Mouse (Mus musculus) thymus, postnatal 0 days (tissue): ENCODE results near the gene Mylk4. TPM values are rescaled to one million over a fixed set of nuclear protein-coding genes. Genes with fewer than 3 reads are reported as not detected.

Experiments
- DNase-seq: peaks from one replicate; pipeline ENCODE4 v3.0.0-alpha.2; 2015; ENCODE audit warnings: low spot score
- polyA plus RNA-seq: library from polyadenylated mRNA; unstranded; fragments of >200 nt; fragmentation: Nextera tagmentation; extraction: Ambion mirVana; gene quantifications from 2 replicates; pipeline ENCODE4 v1.2.1, GENCODE M21; 2015

The Mylk4 gene
- polyA plus RNA-seq, 1 experiment from 2014 or later, result 0.08 TPM

- no peak for DNase-seq
These were observed 71.2 kb downstream of the Mylk4 start for GRCm38 (mm10) chr13:32712568-32712967.

- DNase-seq, result no peak
These were observed 75.9 kb downstream of the Mylk4 start for GRCm38 (mm10) chr13:32707894-32708293.

DNA sequence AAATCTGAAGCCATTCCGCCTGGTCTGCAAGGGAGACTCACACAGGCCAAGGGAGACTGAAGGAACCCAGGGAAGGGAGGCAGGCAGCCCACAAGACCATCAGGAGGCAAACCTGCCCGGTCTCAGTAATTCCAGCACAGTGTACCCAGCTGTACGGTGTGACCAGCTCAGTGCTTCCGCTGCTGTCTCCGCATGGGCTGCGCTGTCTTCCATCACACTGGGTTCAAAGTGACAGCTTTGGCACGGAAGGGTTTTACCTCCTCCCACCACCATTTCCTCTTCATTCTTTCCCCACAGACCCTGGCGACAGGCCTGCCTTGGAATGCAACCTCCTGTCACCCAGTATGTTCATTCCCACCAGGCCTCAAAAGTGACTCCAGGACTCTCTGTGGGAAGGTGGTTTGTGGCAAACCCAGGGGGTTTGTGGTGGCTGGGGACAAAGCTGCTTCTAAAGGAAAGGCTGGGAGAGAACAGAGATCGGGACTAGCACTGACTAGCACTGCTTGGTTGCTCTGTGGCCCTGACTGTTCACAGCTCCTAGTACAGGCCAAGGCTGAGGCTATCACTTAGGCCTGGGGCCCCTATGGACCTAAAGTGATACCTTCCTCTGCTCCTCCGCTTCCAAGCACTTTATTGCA, 77.0 kb downstream of the Mylk4 start:
- peak; percentile 7 for DNase-seq

GRCm38 (mm10) chr13:32705315-32705714, 78.4 kb downstream of the Mylk4 start:
- DNase-seq, result no peak

GRCm38 (mm10) chr13:32704911-32705310, 78.8 kb downstream of the Mylk4 start:
- DNase-seq, result no peak

DNA sequence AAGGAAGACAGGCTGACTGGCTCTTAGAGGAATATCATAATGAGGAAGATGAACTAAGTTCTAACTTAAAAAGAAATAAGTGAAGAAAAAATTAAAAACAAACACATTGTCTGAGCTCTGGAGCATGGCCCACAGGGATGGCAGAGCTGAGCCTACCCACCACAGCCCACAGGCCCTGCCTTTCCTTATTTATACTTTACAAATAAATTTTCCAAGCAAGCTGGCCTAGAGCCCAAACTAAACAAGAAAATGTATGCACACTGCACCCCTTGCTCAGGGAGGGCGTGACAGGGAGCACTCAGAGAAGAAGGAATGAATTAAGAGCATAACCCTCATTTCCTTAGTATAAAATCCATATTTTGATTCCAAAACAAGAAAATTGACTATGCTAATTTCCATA, 82.2 kb downstream of the Mylk4 start:
- DNase-seq, result no peak

GRCm38 (mm10) chr13:32699376-32699775, 84.4 kb downstream of the Mylk4 start:
- DNase-seq, result no peak

GRCm38 (mm10) chr13:32698956-32699355, 84.8 kb downstream of the Mylk4 start:
- DNase-seq, result no peak

DNA sequence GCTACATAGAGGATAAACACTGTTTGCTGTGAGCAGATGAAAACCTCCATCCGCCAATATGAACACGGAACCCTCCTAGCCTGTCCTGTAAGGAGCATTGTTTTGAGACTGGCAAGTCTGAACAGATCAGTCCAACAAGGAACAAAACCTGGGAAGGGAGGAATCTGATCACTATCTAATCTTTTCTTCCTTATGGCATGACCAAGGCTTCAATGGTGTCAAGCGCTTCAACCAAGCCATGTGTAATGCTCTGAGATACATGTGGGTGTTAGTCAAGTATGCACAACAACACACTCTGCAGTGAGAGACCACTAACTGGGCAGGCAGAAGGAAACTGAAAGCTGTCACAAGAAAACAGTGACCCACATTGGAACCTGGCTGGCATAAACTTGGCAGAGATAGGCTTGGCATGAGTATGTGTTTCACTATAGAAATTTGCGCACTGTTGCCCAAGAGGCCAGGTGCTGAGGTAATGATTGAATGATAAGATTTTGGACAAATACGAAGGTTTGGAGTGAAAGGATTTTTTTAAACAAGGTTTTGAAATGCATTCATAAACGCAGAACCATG, 89.8 kb downstream of the Mylk4 start:
- no peak for DNase-seq

- no peak for DNase-seq
These were observed 91.2 kb downstream of the Mylk4 start for GRCm38 (mm10) chr13:32692563-32692962.

DNA sequence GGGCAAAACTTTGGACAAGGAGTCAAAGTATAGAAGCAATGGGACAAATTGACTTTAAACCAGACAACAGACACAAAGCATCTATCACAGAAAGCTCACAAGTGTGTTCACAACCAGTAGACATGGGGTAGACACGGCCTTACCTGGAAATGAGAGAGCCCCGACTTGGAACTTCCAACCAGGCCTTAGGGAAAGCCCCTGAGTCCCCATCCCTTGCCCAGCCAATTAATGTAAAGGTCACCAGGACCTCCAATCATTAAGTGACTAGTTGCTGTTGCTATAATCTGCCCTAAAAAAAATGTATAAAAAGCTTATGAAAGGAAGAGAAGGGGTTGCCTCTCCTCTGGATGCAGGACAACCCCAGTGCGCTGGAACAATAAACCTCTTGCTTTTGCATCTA, 93.5 kb downstream of the Mylk4 start:
- DNase-seq, result no peak

GRCm38 (mm10) chr13:32680868-32681515, 102.8 kb downstream of the Mylk4 start:
- DNase-seq, result peak; percentile 72

- no peak for DNase-seq
These were observed 103.6 kb downstream of the Mylk4 start for GRCm38 (mm10) chr13:32680121-32680551.

GRCm38 (mm10) chr13:32678998-32679397, 104.8 kb downstream of the Mylk4 start:
- no peak for DNase-seq

- DNase-seq, result no peak
These were observed 113.0 kb downstream of the Mylk4 start for GRCm38 (mm10) chr13:32670782-32671181.

- DNase-seq, result no peak
These were observed 115.5 kb downstream of the Mylk4 start for GRCm38 (mm10) chr13:32668296-32668695.

- no peak for DNase-seq
These were observed 116.4 kb downstream of the Mylk4 start for GRCm38 (mm10) chr13:32667386-32667785.

DNA sequence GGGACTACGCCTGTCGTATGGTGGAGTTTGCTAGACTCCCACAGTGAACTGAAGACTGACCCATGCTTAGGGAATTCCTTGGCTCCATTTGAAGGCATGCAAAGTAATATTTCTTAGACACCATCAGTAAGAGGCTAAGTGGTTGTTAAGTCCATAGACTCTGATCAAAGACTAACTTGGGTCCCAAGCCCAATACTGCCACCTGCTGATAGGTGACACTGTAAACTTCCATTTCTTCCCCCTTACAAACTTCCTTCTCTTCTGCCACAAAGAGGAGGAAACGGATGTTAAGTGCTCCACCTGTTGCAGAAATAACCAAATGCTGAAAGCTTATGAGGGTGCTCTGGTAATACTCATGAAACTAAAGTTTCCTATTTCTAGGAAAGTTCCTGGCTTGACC, 121.7 kb downstream of the Mylk4 start:
- DNase-seq, result peak; percentile 31

DNA sequence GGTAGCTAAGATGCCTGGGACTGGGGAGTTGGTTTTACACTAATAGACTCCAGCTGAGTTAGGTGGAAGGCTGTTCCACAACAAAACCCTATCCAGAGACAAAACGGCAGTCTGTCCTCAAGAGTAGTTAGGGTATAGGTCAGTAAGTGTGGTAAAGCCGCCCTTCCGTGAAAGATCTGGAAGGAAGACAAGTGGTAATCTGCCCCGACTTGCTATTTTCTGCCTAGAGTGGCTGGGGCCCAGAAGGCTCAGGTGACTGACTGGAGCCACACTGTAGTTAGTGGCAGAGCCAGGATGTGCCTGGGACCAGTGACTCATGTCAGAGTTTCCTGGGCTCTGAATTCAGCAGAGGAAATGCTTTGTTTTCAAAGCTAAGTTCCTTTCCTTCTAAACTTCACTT, 123.5 kb downstream of the Mylk4 start:
- DNase-seq, result peak; percentile 7

DNA sequence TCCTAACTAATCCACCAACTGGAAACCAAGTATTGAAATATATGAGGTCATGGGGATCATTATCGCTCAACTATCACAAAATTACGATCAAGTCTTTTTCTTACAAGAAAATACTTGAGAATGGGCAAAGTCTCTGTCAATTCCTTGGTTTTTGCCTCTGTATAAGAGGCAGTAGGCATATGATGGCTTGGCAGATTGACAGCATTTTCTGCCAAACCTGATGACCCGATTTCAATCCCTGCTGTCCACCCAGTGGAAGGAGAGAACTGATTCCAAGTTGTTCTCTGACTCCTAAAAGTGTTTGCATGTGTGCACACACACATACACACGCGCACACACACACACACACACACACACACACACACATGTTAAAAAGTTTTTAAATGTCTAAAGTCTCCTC, 124.5 kb downstream of the Mylk4 start:
- DNase-seq, result no peak

DNA sequence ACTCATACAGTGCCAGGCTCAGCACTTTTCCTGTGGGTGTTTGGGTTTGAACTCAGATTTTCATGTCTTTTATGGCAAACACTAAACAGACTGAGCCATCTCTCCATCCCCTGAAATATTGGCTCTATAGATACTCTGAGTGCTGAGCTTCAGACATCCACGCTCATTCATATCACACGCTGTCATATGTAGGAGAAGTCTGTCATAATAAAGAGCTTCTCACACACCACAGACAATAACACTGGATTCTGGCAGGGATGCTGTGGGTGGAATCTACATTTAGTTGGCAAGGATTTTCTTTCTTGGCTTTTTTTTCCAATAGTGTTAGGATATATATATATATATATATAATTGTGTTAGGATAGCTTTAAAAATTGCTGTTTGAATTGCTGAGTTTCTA, 126.2 kb downstream of the Mylk4 start:
- no peak for DNase-seq
